ENCODE assay signal across 11 mouse cellular contexts in the genomic region with DNA sequence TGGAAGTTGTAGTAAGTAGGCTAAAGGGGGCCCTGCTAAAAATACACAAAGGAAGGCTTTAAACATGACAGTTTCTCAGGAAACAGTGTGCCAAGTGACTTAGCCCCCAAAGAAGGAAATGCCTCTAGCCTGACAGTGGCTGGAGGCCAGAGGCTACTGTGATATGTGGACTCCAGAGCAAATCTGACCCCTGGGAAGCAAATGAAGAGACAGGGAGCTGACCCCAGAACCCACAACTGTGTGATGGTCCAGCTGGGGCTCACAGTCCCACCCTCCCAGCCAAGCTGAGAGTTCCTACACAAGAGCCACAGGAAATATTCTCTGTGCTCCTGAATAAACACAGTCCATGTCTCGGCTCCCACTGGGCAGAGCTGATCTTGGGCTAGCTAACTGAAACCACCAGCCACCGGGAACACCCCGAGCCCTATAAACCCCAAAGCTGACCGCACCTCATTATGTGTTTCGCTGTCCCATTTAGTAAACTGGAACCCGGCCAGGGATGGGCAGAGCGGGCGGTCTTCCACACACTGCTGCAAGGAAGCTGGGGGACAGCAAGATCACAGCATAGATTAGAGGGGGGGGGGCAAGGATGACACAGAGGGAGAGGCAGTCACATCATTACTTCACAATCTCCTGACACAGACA. TPM values are rescaled to one million over a fixed set of nuclear protein-coding genes. Genes with fewer than 3 reads are reported as not detected.
DNase-seq lines count a peak whose midpoint lies in the region; ATAC-seq and TF ChIP-seq lines count a peak whose summit lies in the region.
"Had no signal": no experiment of that assay in that cellular context is flagged by ENCODE, and none has a peak within 500 bp of the region (broad histone marks: within the 10 kb centered on the region; RNA-seq: fewer than 3 reads in every experiment).

No protein-coding gene starts in this region.

- 89% methylated on average over 8 of the region's 8 CpGs for WGBS in embryonic facial prominence, embryonic 14.5 days
- 92% methylated on average over 8 of the region's 8 CpGs for WGBS in embryonic facial prominence, embryonic 10.5 days
- 89% methylated on average over 8 of the region's 8 CpGs for WGBS in neural tube, embryonic 13.5 days
- 78% methylated on average over 8 of the region's 8 CpGs for WGBS in stomach, postnatal 0 days
- WGBS in midbrain, embryonic 13.5 days, result 86% methylated on average over 8 of the region's 8 CpGs

- no peak overlapping the region for H3K4me2 ChIP-seq in embryonic facial prominence, embryonic 14.5 days (ENCODE audit: low read depth, low read length)
- no peak overlapping the region for H3K4me2 ChIP-seq in neural tube, embryonic 13.5 days
- no peak overlapping the region for H3K4me2 ChIP-seq in stomach, postnatal 0 days (replicated peaks; ENCODE audit: low read depth)
- no peak overlapping the region for H3K4me2 ChIP-seq in midbrain, embryonic 13.5 days (replicated peaks)
- H3K4me2 ChIP-seq: limb, embryonic 13.5 days had no signal

- no peaks in the 10 kb centered on the region for H3K4me1 ChIP-seq in embryonic facial prominence, embryonic 14.5 days (ENCODE audit: control insufficient read depth, insufficient read depth, low read length)
- no peaks in the 10 kb centered on the region for H3K4me1 ChIP-seq in embryonic facial prominence, embryonic 10.5 days
- H3K4me1 ChIP-seq in neural tube, embryonic 13.5 days (replicated peaks), result no peaks in the 10 kb centered on the region
- no peaks in the 10 kb centered on the region for H3K4me1 ChIP-seq in stomach, postnatal 0 days (replicated peaks; ENCODE audit: control insufficient read depth, insufficient read depth)
- H3K4me1 ChIP-seq in midbrain, embryonic 13.5 days (replicated peaks), result no peaks in the 10 kb centered on the region
- H3K4me1 ChIP-seq: limb, embryonic 13.5 days had no signal

- H3K9me3 ChIP-seq in embryonic facial prominence, embryonic 14.5 days (ENCODE audit: control insufficient read depth, low read length), result no peaks in the 10 kb centered on the region
- no peaks in the 10 kb centered on the region for H3K9me3 ChIP-seq in embryonic facial prominence, embryonic 10.5 days
- H3K9me3 ChIP-seq in neural tube, embryonic 13.5 days, result no peaks in the 10 kb centered on the region
- H3K9me3 ChIP-seq in stomach, postnatal 0 days (ENCODE audit: control insufficient read depth, low read length), result no peaks in the 10 kb centered on the region
- no peaks in the 10 kb centered on the region for H3K9me3 ChIP-seq in midbrain, embryonic 13.5 days
- H3K9me3 ChIP-seq: limb, embryonic 13.5 days had no signal

- peak; percentile 26 for DNase-seq in embryonic facial prominence, embryonic 14.5 days (ENCODE audit: low spot score)
- no peak for DNase-seq in embryonic facial prominence, embryonic 10.5 days (ENCODE audit: low spot score)
- no peak for DNase-seq in neural tube, embryonic 10.5 days (ENCODE audit: extremely low spot score, low spot score)
- DNase-seq in kidney, postnatal 14 days, result peak; percentile 83
- DNase-seq in stomach, postnatal 0 days (ENCODE audit: low spot score), result no peak
- DNase-seq: B cell, adult 2 months; retina, postnatal 1 day had no signal

- ATAC-seq in embryonic facial prominence, embryonic 14.5 days (ENCODE audit: low read depth), result no peak
- no peak for ATAC-seq in neural tube, embryonic 13.5 days (ENCODE audit: low read depth)
- peak; percentile 49; the same call in 1 of the 2 replicates for ATAC-seq in stomach, postnatal 0 days (ENCODE audit: low FRiP score, low TSS enrichment)
- ATAC-seq in megakaryocyte progenitor cell, adult 5-6 weeks (replicated peaks; ENCODE audit: poor library complexity), result no peak
- no peak for ATAC-seq in midbrain, embryonic 13.5 days

- H3K4me3 ChIP-seq in embryonic facial prominence, embryonic 14.5 days (ENCODE audit: low read depth, low read length), result no peak overlapping the region
- H3K4me3 ChIP-seq in embryonic facial prominence, embryonic 10.5 days, result no peak overlapping the region
- no peak overlapping the region for H3K4me3 ChIP-seq in neural tube, embryonic 13.5 days
- H3K4me3 ChIP-seq in stomach, postnatal 0 days (ENCODE audit: low read depth, low read length), result no peak overlapping the region
- no peak overlapping the region for H3K4me3 ChIP-seq in midbrain, embryonic 13.5 days (replicated peaks)
- H3K4me3 ChIP-seq: limb, embryonic 13.5 days had no signal

- no peak for TF ChIP-seq EP300 in stomach, postnatal 0 days (optimal IDR thresholded peaks at IDR 0.05)

- no peak overlapping the region for H3K9ac ChIP-seq in embryonic facial prominence, embryonic 14.5 days (ENCODE audit: low read depth, low read length)
- H3K9ac ChIP-seq in neural tube, embryonic 13.5 days, result no peak overlapping the region
- no peak overlapping the region for H3K9ac ChIP-seq in stomach, postnatal 0 days (ENCODE audit: low read length)
- H3K9ac ChIP-seq in midbrain, embryonic 13.5 days (replicated peaks), result no peak overlapping the region
- H3K9ac ChIP-seq: limb, embryonic 13.5 days had no signal

- no peak for TF ChIP-seq CTCF in stomach, postnatal 0 days (IDR thresholded peaks at IDR 0.05; ENCODE audit: low read depth)

- H3K27me3 ChIP-seq in embryonic facial prominence, embryonic 14.5 days (replicated peaks; ENCODE audit: control insufficient read depth, insufficient read depth, low read length), result no peaks in the 10 kb centered on the region
- H3K27me3 ChIP-seq in embryonic facial prominence, embryonic 10.5 days (replicated peaks; ENCODE audit: low read depth, poor library complexity, severe bottlenecking), result no peaks in the 10 kb centered on the region
- no peaks in the 10 kb centered on the region for H3K27me3 ChIP-seq in neural tube, embryonic 13.5 days
- no peaks in the 10 kb centered on the region for H3K27me3 ChIP-seq in stomach, postnatal 0 days (ENCODE audit: control insufficient read depth, insufficient read depth, low read length)
- H3K27me3 ChIP-seq in midbrain, embryonic 13.5 days, result no peaks in the 10 kb centered on the region
- H3K27me3 ChIP-seq: limb, embryonic 13.5 days had no signal

- no peak overlapping the region for H3K27ac ChIP-seq in embryonic facial prominence, embryonic 14.5 days (replicated peaks; ENCODE audit: low read depth, low read length)
- H3K27ac ChIP-seq in embryonic facial prominence, embryonic 10.5 days (replicated peaks), result no peak overlapping the region
- H3K27ac ChIP-seq in neural tube, embryonic 13.5 days (replicated peaks), result peak overlapping the region; percentile 28; the same call in 1 of the 2 replicates
- peak overlapping the region; percentile 35; the same call in 1 of the 2 replicates for H3K27ac ChIP-seq in stomach, postnatal 0 days (replicated peaks)
- no peak overlapping the region for H3K27ac ChIP-seq in midbrain, embryonic 13.5 days
- H3K27ac ChIP-seq: limb, embryonic 13.5 days had no signal

- H3K36me3 ChIP-seq in embryonic facial prominence, embryonic 14.5 days (ENCODE audit: control insufficient read depth, insufficient read depth, low read length), result peaks cover 87% of the 10 kb centered on the region
- H3K36me3 ChIP-seq in embryonic facial prominence, embryonic 10.5 days (replicated peaks), result peaks cover 100% of the 10 kb centered on the region
- peaks cover 75% of the 10 kb centered on the region for H3K36me3 ChIP-seq in neural tube, embryonic 13.5 days
- H3K36me3 ChIP-seq in stomach, postnatal 0 days (ENCODE audit: control insufficient read depth, insufficient read depth, low read length), result peaks cover 27% of the 10 kb centered on the region
- H3K36me3 ChIP-seq in midbrain, embryonic 13.5 days, result peaks cover 79% of the 10 kb centered on the region

RNA-seq across cellular contexts. Expression of gene Ncaph, which starts 12.0 kb away (rescaled TPM):
- polyA plus RNA-seq in embryonic facial prominence, embryonic 14.5 days (2014; fragmentation: Nextera tagmentation; extraction: Ambion mirVana), result 60.4 and 68.2 TPM in 2 replicates
- 116 and 117 TPM in 2 replicates for polyA plus RNA-seq in embryonic facial prominence, embryonic 10.5 days (2016; fragmentation: Nextera tagmentation; extraction: Ambion mirVana)
- 19.8 and 21.2 TPM in 2 replicates for polyA plus RNA-seq in neural tube, embryonic 13.5 days (2015; fragmentation: Nextera tagmentation; extraction: Ambion mirVana)
- 14.5 and 18.3 TPM in 2 replicates for polyA plus RNA-seq in stomach, postnatal 0 days (2015; fragmentation: Nextera tagmentation; extraction: Ambion mirVana)
- total RNA-seq in megakaryocyte progenitor cell, adult 5-6 weeks (2015), result 49.5 and 53.5 TPM in 2 replicates
- total RNA-seq in megakaryocyte progenitor cell, adult 5-6 weeks (2017), result 57.3 and 58.7 TPM in 2 replicates
- polyA plus RNA-seq in midbrain, embryonic 13.5 days (2015; fragmentation: Nextera tagmentation; extraction: Ambion mirVana), result 35.5 and 35.8 TPM in 2 replicates

RNA-seq across cellular contexts. Expression of gene Itpripl1, which starts 21.5 kb away (rescaled TPM):
- 16.7 and 19.0 TPM in 2 replicates for polyA plus RNA-seq in embryonic facial prominence, embryonic 14.5 days (2014; fragmentation: Nextera tagmentation; extraction: Ambion mirVana)
- 14.6 and 17.4 TPM in 2 replicates for polyA plus RNA-seq in embryonic facial prominence, embryonic 10.5 days (2016; fragmentation: Nextera tagmentation; extraction: Ambion mirVana)
- 15.0 and 16.4 TPM in 2 replicates for polyA plus RNA-seq in neural tube, embryonic 13.5 days (2015; fragmentation: Nextera tagmentation; extraction: Ambion mirVana)
- polyA plus RNA-seq in stomach, postnatal 0 days (2015; fragmentation: Nextera tagmentation; extraction: Ambion mirVana), result 16.9 and 18.3 TPM in 2 replicates
- 17.5 and 18.7 TPM in 2 replicates for total RNA-seq in megakaryocyte progenitor cell, adult 5-6 weeks (2015)
- 20.4 and 23.3 TPM in 2 replicates for total RNA-seq in megakaryocyte progenitor cell, adult 5-6 weeks (2017)
- 8.7 TPM in 2 replicates for polyA plus RNA-seq in midbrain, embryonic 13.5 days (2015; fragmentation: Nextera tagmentation; extraction: Ambion mirVana)

RNA-seq across cellular contexts. Expression of gene Blvra, which starts 51.2 kb away (rescaled TPM):
- polyA plus RNA-seq in embryonic facial prominence, embryonic 14.5 days (2014; fragmentation: Nextera tagmentation; extraction: Ambion mirVana), result 46.0 and 50.0 TPM in 2 replicates
- polyA plus RNA-seq in embryonic facial prominence, embryonic 10.5 days (2016; fragmentation: Nextera tagmentation; extraction: Ambion mirVana), result 21.2 and 26.4 TPM in 2 replicates
- polyA plus RNA-seq in neural tube, embryonic 13.5 days (2015; fragmentation: Nextera tagmentation; extraction: Ambion mirVana), result 32.2 and 33.7 TPM in 2 replicates
- 46.2 and 47.8 TPM in 2 replicates for polyA plus RNA-seq in stomach, postnatal 0 days (2015; fragmentation: Nextera tagmentation; extraction: Ambion mirVana)
- total RNA-seq in megakaryocyte progenitor cell, adult 5-6 weeks (2015), result 37.0 and 38.7 TPM in 2 replicates
- total RNA-seq in megakaryocyte progenitor cell, adult 5-6 weeks (2017), result 30.9 and 42.2 TPM in 2 replicates
- polyA plus RNA-seq in midbrain, embryonic 13.5 days (2015; fragmentation: Nextera tagmentation; extraction: Ambion mirVana), result 22.8 TPM in 2 replicates

Comparison
In these comparisons a context has a peak if more than half of its experiments do, and no peak if none do; other contexts are left out.
1. DNase-seq: peak in embryonic facial prominence, embryonic 14.5 days (single experiment) and kidney, postnatal 14 days (single experiment); none in embryonic facial prominence, embryonic 10.5 days (single experiment), neural tube, embryonic 10.5 days (single experiment) and stomach, postnatal 0 days (single experiment).
2. H3K27ac ChIP-seq: peak in neural tube, embryonic 13.5 days (single experiment) and stomach, postnatal 0 days (single experiment); none in embryonic facial prominence, embryonic 14.5 days (single experiment), embryonic facial prominence, embryonic 10.5 days (single experiment) and midbrain, embryonic 13.5 days (single experiment).